Comparison of ENCODE assay signal across 8 mouse cellular contexts in genomic region chr9:65555001-65555405, GRCm38 (mm10). TPM values are rescaled to one million over a fixed set of nuclear protein-coding genes. Genes with fewer than 3 reads are reported as not detected.
A peak's percentile ranks its signal among the peaks of the same experiment; 100 is the strongest.
DNase-seq lines count a peak whose midpoint lies in the region; ATAC-seq lines count a peak whose summit lies in the region.

No protein-coding gene starts in this region.

- H3K27me3 ChIP-seq in forebrain, embryonic 10.5 days (ENCODE audit: poor library complexity, severe bottlenecking): no peaks in the 10 kb centered on the region
- no peaks in the 10 kb centered on the region for H3K27me3 ChIP-seq in forebrain, embryonic 14.5 days (replicated peaks; ENCODE audit: control insufficient read depth, insufficient read depth, low read length)
- no peaks in the 10 kb centered on the region for H3K27me3 ChIP-seq in midbrain, embryonic 12.5 days
- H3K27me3 ChIP-seq in midbrain, embryonic 16.5 days (ENCODE audit: control insufficient read depth, insufficient read depth, low read depth, low read length): no peaks in the 10 kb centered on the region
- no peaks in the 10 kb centered on the region for H3K27me3 ChIP-seq in limb, embryonic 10.5 days (ENCODE audit: low read depth, poor library complexity, severe bottlenecking)
- H3K27me3 ChIP-seq in stomach, embryonic 14.5 days (ENCODE audit: control insufficient read depth, insufficient read depth, low read length): no peaks in the 10 kb centered on the region

- no peak overlapping the region for H3K4me3 ChIP-seq in forebrain, embryonic 10.5 days
- no peak overlapping the region for H3K4me3 ChIP-seq in forebrain, embryonic 14.5 days (ENCODE audit: low read depth, low read length)
- no peak overlapping the region for H3K4me3 ChIP-seq in midbrain, embryonic 12.5 days
- H3K4me3 ChIP-seq in midbrain, embryonic 16.5 days (ENCODE audit: low read depth, low read length): no peak overlapping the region
- H3K4me3 ChIP-seq in limb, embryonic 10.5 days: no peak overlapping the region
- no peak overlapping the region for H3K4me3 ChIP-seq in stomach, embryonic 14.5 days (ENCODE audit: low read depth, low read length)

- 22% methylated on average over 5 of the region's 5 CpGs for WGBS in forebrain, embryonic 10.5 days
- 26% methylated on average over 5 of the region's 5 CpGs for WGBS in forebrain, embryonic 14.5 days
- 23% methylated on average over 5 of the region's 5 CpGs for WGBS in midbrain, embryonic 12.5 days
- 21% methylated on average over 5 of the region's 5 CpGs for WGBS in midbrain, embryonic 16.5 days
- 10% methylated on average over 5 of the region's 5 CpGs for WGBS in limb, embryonic 10.5 days
- 6% methylated on average over 5 of the region's 5 CpGs for WGBS in stomach, embryonic 14.5 days

- no peak for DNase-seq in forebrain, embryonic 10.5 days (ENCODE audit: extremely low spot score, low spot score)
- DNase-seq in forebrain, embryonic 14.5 days (ENCODE audit: low spot score): no peak
- peak; percentile 46 for DNase-seq in limb, embryonic 10.5 days (ENCODE audit: low spot score)
- DNase-seq in left cerebral cortex, postnatal 10 days (ENCODE audit: extremely low spot score in 1 of 2, low spot score in 2 of 2): no peak
- DNase-seq in adrenal gland, postnatal 4 days (ENCODE audit: low spot score in 2 of 2): no peak

- peaks cover 52% of the 10 kb centered on the region for H3K36me3 ChIP-seq in forebrain, embryonic 10.5 days (replicated peaks)
- peaks cover 16% of the 10 kb centered on the region; the same call in 1 of the 2 replicates for H3K36me3 ChIP-seq in forebrain, embryonic 14.5 days (ENCODE audit: control insufficient read depth, insufficient read depth, low read length)
- peaks cover 43% of the 10 kb centered on the region for H3K36me3 ChIP-seq in midbrain, embryonic 12.5 days
- no peaks in the 10 kb centered on the region for H3K36me3 ChIP-seq in midbrain, embryonic 16.5 days (ENCODE audit: control insufficient read depth, insufficient read depth, low read length)
- H3K36me3 ChIP-seq in limb, embryonic 10.5 days: peaks cover 57% of the 10 kb centered on the region
- peaks cover 8% of the 10 kb centered on the region for H3K36me3 ChIP-seq in stomach, embryonic 14.5 days (ENCODE audit: control insufficient read depth, insufficient read depth, low read length)

- peak overlapping the region; percentile 77 for H3K27ac ChIP-seq in forebrain, embryonic 10.5 days
- no peak overlapping the region for H3K27ac ChIP-seq in forebrain, embryonic 14.5 days (ENCODE audit: low read depth, low read length)
- 0 out of 2 replicates have a peak overlapping the region, but pooled peaks have one; percentile 15 for H3K27ac ChIP-seq in midbrain, embryonic 12.5 days (replicated peaks)
- no peak overlapping the region for H3K27ac ChIP-seq in midbrain, embryonic 16.5 days (ENCODE audit: low read length)
- H3K27ac ChIP-seq in limb, embryonic 10.5 days: peak overlapping the region; percentile 48
- H3K27ac ChIP-seq in stomach, embryonic 14.5 days (ENCODE audit: low read length): peak overlapping the region; percentile 91

- H3K9me3 ChIP-seq in forebrain, embryonic 10.5 days: no peaks in the 10 kb centered on the region
- no peaks in the 10 kb centered on the region for H3K9me3 ChIP-seq in forebrain, embryonic 14.5 days (replicated peaks; ENCODE audit: control insufficient read depth, low read length)
- no peaks in the 10 kb centered on the region for H3K9me3 ChIP-seq in midbrain, embryonic 12.5 days
- H3K9me3 ChIP-seq in midbrain, embryonic 16.5 days (replicated peaks; ENCODE audit: control insufficient read depth, low read length, poor library complexity, severe bottlenecking): no peaks in the 10 kb centered on the region
- H3K9me3 ChIP-seq in limb, embryonic 10.5 days (replicated peaks): no peaks in the 10 kb centered on the region
- no peaks in the 10 kb centered on the region for H3K9me3 ChIP-seq in stomach, embryonic 14.5 days (ENCODE audit: control insufficient read depth, low read depth, low read length)

- no peak for ATAC-seq in forebrain, embryonic 14.5 days
- ATAC-seq in midbrain, embryonic 12.5 days (ENCODE audit: low FRiP score, low read depth): no peak
- ATAC-seq in midbrain, embryonic 16.5 days: no peak
- peak; percentile 80 for ATAC-seq in stomach, embryonic 14.5 days (ENCODE audit: insufficient number of reproducible peaks, insufficient read depth, low FRiP score, low read depth)

- no peak overlapping the region for H3K4me2 ChIP-seq in forebrain, embryonic 14.5 days (ENCODE audit: low read length)
- no peak overlapping the region for H3K4me2 ChIP-seq in midbrain, embryonic 12.5 days (replicated peaks)
- H3K4me2 ChIP-seq in midbrain, embryonic 16.5 days (ENCODE audit: low read length): no peak overlapping the region
- H3K4me2 ChIP-seq in stomach, embryonic 14.5 days (replicated peaks; ENCODE audit: low read depth, low read length): peak overlapping the region; percentile 16; the same call in 1 of the 2 replicates

- H3K9ac ChIP-seq in forebrain, embryonic 14.5 days (ENCODE audit: low read length): no peak overlapping the region
- H3K9ac ChIP-seq in midbrain, embryonic 12.5 days (replicated peaks): no peak overlapping the region
- no peak overlapping the region for H3K9ac ChIP-seq in midbrain, embryonic 16.5 days (ENCODE audit: low read depth, low read length)
- no peak overlapping the region for H3K9ac ChIP-seq in stomach, embryonic 14.5 days (replicated peaks; ENCODE audit: low read depth, low read length)

- intact Hi-C loops in left cerebral cortex, postnatal 10 days (cut with DNase I): no loop called here

- peaks cover 35% of the 10 kb centered on the region for H3K4me1 ChIP-seq in forebrain, embryonic 10.5 days
- peaks cover 3% of the 10 kb centered on the region; the same call in 1 of the 2 replicates for H3K4me1 ChIP-seq in forebrain, embryonic 14.5 days (ENCODE audit: control insufficient read depth, insufficient read depth, low read length)
- H3K4me1 ChIP-seq in midbrain, embryonic 12.5 days: peaks cover 19% of the 10 kb centered on the region
- no peaks in the 10 kb centered on the region for H3K4me1 ChIP-seq in midbrain, embryonic 16.5 days (ENCODE audit: control insufficient read depth, insufficient read depth, low read length)
- peaks cover 61% of the 10 kb centered on the region for H3K4me1 ChIP-seq in limb, embryonic 10.5 days
- peaks cover 35% of the 10 kb centered on the region for H3K4me1 ChIP-seq in stomach, embryonic 14.5 days (ENCODE audit: control insufficient read depth, insufficient read depth, low read length)

RNA-seq across cellular contexts. Expression of gene Plekho2, which starts 24.8 kb away (rescaled TPM):
- 11.1 and 11.9 TPM in 2 replicates for polyA plus RNA-seq in forebrain, embryonic 10.5 days (2016; fragmentation: Nextera tagmentation; extraction: Ambion mirVana)
- 3.6 and 3.9 TPM in 2 replicates for polyA plus RNA-seq in forebrain, embryonic 14.5 days (2014; fragmentation: Nextera tagmentation; extraction: Ambion mirVana)
- polyA plus RNA-seq in midbrain, embryonic 12.5 days (2016; fragmentation: Nextera tagmentation; extraction: Ambion mirVana): 10.0 and 10.6 TPM in 2 replicates
- 3.1 and 3.8 TPM in 2 replicates for polyA plus RNA-seq in midbrain, embryonic 16.5 days (2015; fragmentation: Nextera tagmentation; extraction: Ambion mirVana)
- 10.0 and 13.0 TPM in 2 replicates for polyA plus RNA-seq in limb, embryonic 10.5 days (2016; fragmentation: Nextera tagmentation; extraction: Ambion mirVana)
- polyA plus RNA-seq in stomach, embryonic 14.5 days (2014; fragmentation: Nextera tagmentation; extraction: Ambion mirVana): 17.2 and 21.2 TPM in 2 replicates
- total RNA-seq in left cerebral cortex, postnatal 10 days (2021): 1 to 10 TPM; 4.9 to 9.5 TPM
- 10 to 100 TPM; 44.7 to 45.4 TPM for total RNA-seq in adrenal gland, postnatal 4 days (2021)

RNA-seq across cellular contexts. Expression of gene Pif1, which starts 32.0 kb away (rescaled TPM):
- 30.9 and 31.9 TPM in 2 replicates for polyA plus RNA-seq in forebrain, embryonic 10.5 days (2016; fragmentation: Nextera tagmentation; extraction: Ambion mirVana)
- 5.8 and 6.3 TPM in 2 replicates for polyA plus RNA-seq in forebrain, embryonic 14.5 days (2014; fragmentation: Nextera tagmentation; extraction: Ambion mirVana)
- 22.3 and 24.0 TPM in 2 replicates for polyA plus RNA-seq in midbrain, embryonic 12.5 days (2016; fragmentation: Nextera tagmentation; extraction: Ambion mirVana)
- 2.0 and 2.1 TPM in 2 replicates for polyA plus RNA-seq in midbrain, embryonic 16.5 days (2015; fragmentation: Nextera tagmentation; extraction: Ambion mirVana)
- 24.5 and 26.7 TPM in 2 replicates for polyA plus RNA-seq in limb, embryonic 10.5 days (2016; fragmentation: Nextera tagmentation; extraction: Ambion mirVana)
- polyA plus RNA-seq in stomach, embryonic 14.5 days (2014; fragmentation: Nextera tagmentation; extraction: Ambion mirVana): 9.9 and 11.0 TPM in 2 replicates
- 1 to 10 TPM in 1 of 2 experiments, under 1 TPM in 1; 0.79 to 1.1 TPM for total RNA-seq in left cerebral cortex, postnatal 10 days (2021)
- total RNA-seq in adrenal gland, postnatal 4 days (2021): 1 to 10 TPM; 4.8 to 4.9 TPM

RNA-seq across cellular contexts. Expression of gene Ankdd1a, which starts 35.0 kb away (rescaled TPM):
- polyA plus RNA-seq in forebrain, embryonic 10.5 days (2016; fragmentation: Nextera tagmentation; extraction: Ambion mirVana): not detected in 2 replicates
- not detected in 2 replicates for polyA plus RNA-seq in forebrain, embryonic 14.5 days (2014; fragmentation: Nextera tagmentation; extraction: Ambion mirVana)
- polyA plus RNA-seq in midbrain, embryonic 12.5 days (2016; fragmentation: Nextera tagmentation; extraction: Ambion mirVana): 0.22 and 0.24 TPM in 2 replicates
- 1.1 and 1.8 TPM in 2 replicates for polyA plus RNA-seq in midbrain, embryonic 16.5 days (2015; fragmentation: Nextera tagmentation; extraction: Ambion mirVana)
- not detected in 2 replicates for polyA plus RNA-seq in limb, embryonic 10.5 days (2016; fragmentation: Nextera tagmentation; extraction: Ambion mirVana)
- polyA plus RNA-seq in stomach, embryonic 14.5 days (2014; fragmentation: Nextera tagmentation; extraction: Ambion mirVana): not detected in 2 replicates
- total RNA-seq in left cerebral cortex, postnatal 10 days (2021): 1 to 10 TPM; 2.7 to 3.4 TPM
- total RNA-seq in adrenal gland, postnatal 4 days (2021): 1 to 10 TPM; 1.1 to 1.3 TPM

Comparison
In these comparisons a context has a peak if more than half of its experiments do, and no peak if none do; other contexts are left out.
1. H3K27ac ChIP-seq: peak in forebrain, embryonic 10.5 days (single experiment), midbrain, embryonic 12.5 days (single experiment), limb, embryonic 10.5 days (single experiment) and stomach, embryonic 14.5 days (single experiment); none in forebrain, embryonic 14.5 days (single experiment) and midbrain, embryonic 16.5 days (single experiment).